Mouse (Mus musculus): ENCODE data around the gene Zic5.

- no peak for TF ChIP-seq EP300 (IDR thresholded peaks at IDR 0.05; ENCODE audit: insufficient read depth, low read depth, low read length)
- no peak for TF ChIP-seq POLR2A (IDR thresholded peaks at IDR 0.05; ENCODE audit: insufficient read depth, low read length)
These were observed 24.4 kb upstream of the Zic5 start for GRCm38 (mm10) chr14:122489686-122490414.
